Mouse (Mus musculus): ENCODE measurements around the gene Kcnh2. TPM values are rescaled to one million over a fixed set of nuclear protein-coding genes. Genes with fewer than 3 reads are reported as not detected.

Gene Kcnh2
- polyA plus RNA-seq, 1 experiment from 2014 or later, result 3.0 TPM

DNA sequence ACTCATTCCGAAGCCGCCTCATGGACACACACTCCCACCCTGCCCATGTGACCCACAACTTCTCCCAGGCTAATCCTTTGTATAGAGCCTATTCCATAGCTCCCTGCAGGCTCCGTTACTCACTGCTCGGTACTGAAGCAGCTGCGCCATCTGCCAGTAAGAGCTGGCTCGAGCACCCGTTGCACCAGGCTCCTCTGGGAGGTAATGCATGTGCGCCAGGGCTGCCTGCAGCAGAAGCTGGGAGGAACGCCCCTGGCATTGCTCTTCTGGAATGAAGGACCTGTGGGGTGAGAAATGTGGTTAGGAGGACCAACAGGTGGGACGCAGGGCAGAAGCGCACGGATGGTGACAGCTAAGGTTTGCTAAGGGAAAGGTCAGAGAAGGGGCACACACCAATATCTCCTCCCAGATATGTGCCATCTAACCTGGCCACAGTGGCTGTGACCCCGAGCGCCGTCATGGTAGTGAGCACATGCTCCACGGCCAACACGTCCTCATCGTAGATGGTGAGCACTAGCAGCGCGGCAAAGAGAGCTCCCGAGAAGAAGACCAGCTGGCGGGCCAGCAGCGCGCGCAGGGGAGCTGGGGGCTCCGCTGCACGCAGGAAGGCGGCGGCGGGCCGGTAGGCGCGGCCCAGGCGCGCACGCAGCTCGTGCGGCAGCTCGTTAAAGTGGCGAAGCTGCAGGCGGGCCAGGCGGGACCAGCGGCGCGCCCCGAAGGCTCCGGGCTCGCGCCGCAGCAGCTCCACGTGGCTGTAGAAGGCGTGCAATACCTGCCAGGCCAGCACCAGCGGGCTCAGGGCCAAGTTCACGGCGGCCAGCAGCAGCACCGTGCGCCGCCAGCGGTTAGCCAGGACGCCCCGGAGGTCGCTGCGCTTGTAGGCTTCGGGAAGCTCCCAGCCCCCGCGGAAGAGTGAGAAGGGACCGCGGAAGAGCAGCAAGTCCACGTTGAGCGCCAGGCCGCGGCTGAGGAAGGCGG lies 36.1 kb upstream of the Kcnh2 start:
- H3K27ac ChIP-seq (ENCODE audit: low read depth, low read length), result no peak overlapping the region

DNA sequence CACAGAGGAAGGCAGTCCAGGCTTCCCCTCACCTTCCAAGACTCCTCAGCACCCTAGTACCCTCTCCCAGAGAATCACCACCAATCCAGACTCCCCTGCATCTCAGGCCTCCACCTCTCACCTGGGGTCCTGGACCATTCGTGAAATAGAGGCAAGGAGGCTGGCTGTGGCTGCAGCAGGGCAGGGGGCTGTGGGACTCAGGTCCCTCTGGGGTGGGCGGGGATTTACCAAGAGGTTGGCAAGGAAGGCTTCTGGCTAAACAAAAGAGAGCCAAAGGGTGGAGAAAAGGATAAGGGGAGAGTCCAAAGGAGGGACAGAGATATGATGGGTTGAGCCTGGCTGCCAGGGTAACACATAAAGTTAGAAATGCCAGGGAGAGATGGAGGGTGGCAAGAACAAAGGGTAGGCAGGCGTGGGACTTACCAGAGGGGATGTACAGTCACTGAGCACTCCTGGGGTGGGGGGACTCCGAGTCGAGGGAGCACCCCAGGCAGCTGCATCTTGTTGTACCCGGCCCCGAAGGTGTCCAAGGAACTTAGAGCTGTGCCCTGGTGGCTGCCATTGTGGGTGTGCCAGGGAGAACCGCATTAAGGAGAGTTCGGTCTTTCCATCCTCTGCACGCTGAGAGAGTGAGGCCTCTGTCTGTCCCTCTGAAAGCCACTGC lies 34.6 kb upstream of the Kcnh2 start:
- H3K4me1 ChIP-seq (replicated peaks; ENCODE audit: control insufficient read depth, insufficient read depth, low read length), result peaks cover 16% of the 10 kb centered on the region
- no peaks in the 10 kb centered on the region for H3K9me3 ChIP-seq (ENCODE audit: control insufficient read depth)
- no peaks in the 10 kb centered on the region for H3K36me3 ChIP-seq (ENCODE audit: control insufficient read depth, insufficient read depth)
- WGBS, result 84% methylated on average over 10 of the region's 10 CpGs
- H3K27ac ChIP-seq (ENCODE audit: low read depth, low read length), result no peak overlapping the region
- no peak overlapping the region for H3K4me2 ChIP-seq (replicated peaks; ENCODE audit: low read depth)
- no peak overlapping the region for H3K4me3 ChIP-seq (ENCODE audit: low read depth, low read length)
- H3K27me3 ChIP-seq (replicated peaks; ENCODE audit: control insufficient read depth, insufficient read depth, low read length), result 0 out of 2 replicates have a peak, but pooled peaks cover 5% of the 10 kb centered on the region
- no peak for TF ChIP-seq CTCF (IDR thresholded peaks at IDR 0.05; ENCODE audit: low read depth)
- no peak overlapping the region for H3K9ac ChIP-seq (ENCODE audit: low read depth, low read length)
- ATAC-seq, result no peak

More for the DNA sequence above, 36.1 kb upstream of the Kcnh2 start:
- WGBS, result 2% methylated on average over 73 of the region's 73 CpGs
- Histone ChIP-seq H3K9ac (ENCODE audit: low read depth, low read length) (0 out of 2 replicates have a peak overlapping the region, but pooled peaks have one; percentile 31), H3K9me3 (ENCODE audit: control insufficient read depth) (no peaks in the 10 kb centered on the region), H3K4me3 (ENCODE audit: low read depth, low read length) (peak overlapping the region; percentile 32), H3K4me2 (replicated peaks; ENCODE audit: low read depth) (peak overlapping the region; percentile 78), H3K27me3 (replicated peaks; ENCODE audit: control insufficient read depth, insufficient read depth, low read length) (0 out of 2 replicates have a peak, but pooled peaks cover 5% of the 10 kb centered on the region), H3K4me1 (replicated peaks; ENCODE audit: control insufficient read depth, insufficient read depth, low read length) (peaks cover 18% of the 10 kb centered on the region), H3K36me3 (ENCODE audit: control insufficient read depth, insufficient read depth) (no peaks in the 10 kb centered on the region)
- peak; percentile 56 for TF ChIP-seq CTCF (IDR thresholded peaks at IDR 0.05; ENCODE audit: low read depth)
- ATAC-seq, result peak; percentile 14

DNA sequence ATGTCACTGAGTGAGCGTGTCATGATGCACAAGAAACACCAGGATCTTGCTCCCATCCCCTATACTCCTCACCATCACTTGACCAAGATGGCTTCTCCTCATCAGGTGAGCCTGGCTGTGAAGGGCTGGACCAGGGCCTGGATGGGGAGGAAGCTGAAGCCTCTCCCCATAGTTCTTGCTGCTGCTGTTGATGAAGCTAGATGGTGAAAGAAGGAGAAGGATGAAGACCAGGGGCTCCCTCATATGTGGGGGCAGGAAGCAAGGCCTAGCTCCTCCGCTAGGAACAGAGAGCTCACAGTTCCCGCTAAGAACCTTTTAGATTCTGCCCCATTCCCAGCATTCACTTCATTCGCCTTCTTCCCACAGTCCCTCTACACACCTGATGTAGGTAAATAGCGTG lies 34.0 kb upstream of the Kcnh2 start:
- TF ChIP-seq CTCF (IDR thresholded peaks at IDR 0.05; ENCODE audit: low read depth), result no peak
- Histone ChIP-seq H3K36me3 (ENCODE audit: control insufficient read depth, insufficient read depth) (no peaks in the 10 kb centered on the region), H3K9me3 (ENCODE audit: control insufficient read depth) (no peaks in the 10 kb centered on the region), H3K9ac (ENCODE audit: low read depth, low read length) (no peak overlapping the region), H3K4me2 (replicated peaks; ENCODE audit: low read depth) (no peak overlapping the region), H3K4me1 (replicated peaks; ENCODE audit: control insufficient read depth, insufficient read depth, low read length) (peaks cover 16% of the 10 kb centered on the region), H3K4me3 (ENCODE audit: low read depth, low read length) (no peak overlapping the region), H3K27me3 (replicated peaks; ENCODE audit: control insufficient read depth, insufficient read depth, low read length) (0 out of 2 replicates have a peak, but pooled peaks cover 5% of the 10 kb centered on the region), H3K27ac (ENCODE audit: low read depth, low read length) (no peak overlapping the region)
- ATAC-seq, result no peak
- WGBS, result 96% methylated on average over 5 of the region's 5 CpGs

DNA sequence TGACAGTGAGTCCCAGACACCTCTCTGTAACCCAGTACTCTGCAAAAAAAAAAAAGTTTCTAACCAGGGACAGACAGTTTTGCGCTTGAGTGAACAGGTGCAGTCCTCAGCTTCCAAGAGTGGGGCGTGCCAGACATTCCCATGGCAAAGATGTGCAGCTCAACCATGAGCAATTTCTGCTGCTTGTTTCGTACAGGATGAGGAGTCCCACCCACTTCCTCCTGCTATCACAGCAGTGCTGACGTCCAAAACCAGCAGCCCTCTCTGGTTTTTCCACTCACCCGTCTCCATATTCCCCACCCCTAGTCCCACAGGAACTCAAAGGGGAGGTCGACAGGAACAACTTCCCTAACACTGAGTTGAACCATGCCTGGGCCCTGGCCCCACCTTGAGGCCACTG lies 33.0 kb upstream of the Kcnh2 start:
- peaks cover 16% of the 10 kb centered on the region for H3K4me1 ChIP-seq (replicated peaks; ENCODE audit: control insufficient read depth, insufficient read depth, low read length)
- H3K27ac ChIP-seq (ENCODE audit: low read depth, low read length), result no peak overlapping the region
- H3K27me3 ChIP-seq (replicated peaks; ENCODE audit: control insufficient read depth, insufficient read depth, low read length), result 0 out of 2 replicates have a peak, but pooled peaks cover 5% of the 10 kb centered on the region
- no peaks in the 10 kb centered on the region for H3K36me3 ChIP-seq (ENCODE audit: control insufficient read depth, insufficient read depth)
- no peaks in the 10 kb centered on the region for H3K9me3 ChIP-seq (ENCODE audit: control insufficient read depth)
- no peak overlapping the region for H3K9ac ChIP-seq (ENCODE audit: low read depth, low read length)
- no peak overlapping the region for H3K4me2 ChIP-seq (replicated peaks; ENCODE audit: low read depth)
- TF ChIP-seq CTCF (IDR thresholded peaks at IDR 0.05; ENCODE audit: low read depth), result no peak
- no peak overlapping the region for H3K4me3 ChIP-seq (ENCODE audit: low read depth, low read length)
- no peak for ATAC-seq
- WGBS, result 57% methylated on average over 6 of the region's 6 CpGs

DNA sequence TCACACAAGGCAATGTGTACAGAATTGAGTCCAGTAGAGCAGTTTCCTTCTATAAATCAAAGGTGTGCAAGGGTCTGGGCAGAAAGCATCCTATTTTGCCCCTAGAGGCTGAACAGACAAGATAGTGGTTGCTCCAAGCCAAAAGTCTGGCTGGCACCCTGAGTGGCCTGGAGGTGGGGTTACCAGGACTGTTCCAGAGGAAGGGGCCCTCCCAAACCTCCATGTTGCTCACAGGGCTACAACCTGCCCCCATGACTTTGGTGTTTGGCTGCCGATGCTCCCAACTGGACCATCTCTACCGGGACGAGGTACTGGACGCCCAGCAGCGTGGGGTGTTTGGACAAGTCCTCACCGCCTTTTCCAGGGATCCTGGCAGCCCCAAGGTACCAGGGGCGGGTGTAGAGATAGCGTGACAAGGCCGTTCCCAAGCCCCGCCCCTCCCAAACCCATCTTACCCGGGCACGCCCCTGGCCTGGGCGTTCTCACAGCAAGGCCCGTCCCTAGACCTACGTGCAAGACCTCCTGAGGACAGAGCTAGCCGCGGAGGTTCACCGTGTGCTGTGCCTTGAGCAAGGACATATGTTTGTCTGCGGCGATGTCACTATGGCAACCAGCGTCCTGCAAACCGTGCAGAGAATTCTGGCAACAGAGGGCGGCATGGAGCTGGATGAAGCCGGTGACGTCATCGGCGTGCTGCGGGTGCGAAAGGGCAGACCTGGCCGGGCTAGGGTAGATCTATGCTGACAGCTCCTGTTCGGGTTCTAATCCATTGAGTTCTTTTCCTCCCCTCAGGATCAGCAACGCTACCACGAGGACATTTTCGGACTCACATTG lies 31.8 kb upstream of the Kcnh2 start:
- H3K4me3 ChIP-seq (ENCODE audit: low read depth, low read length), result peak overlapping the region; percentile 32

More for the DNA sequence above, 31.8 kb upstream of the Kcnh2 start:
- Histone ChIP-seq H3K9ac (ENCODE audit: low read depth, low read length) (peak overlapping the region; percentile 26; the same call in 1 of the 2 replicates), H3K36me3 (ENCODE audit: control insufficient read depth, insufficient read depth) (no peaks in the 10 kb centered on the region), H3K4me2 (replicated peaks; ENCODE audit: low read depth) (peak overlapping the region; percentile 61), H3K4me1 (replicated peaks; ENCODE audit: control insufficient read depth, insufficient read depth, low read length) (peaks cover 14% of the 10 kb centered on the region), H3K27ac (ENCODE audit: low read depth, low read length) (no peak overlapping the region), H3K27me3 (replicated peaks; ENCODE audit: control insufficient read depth, insufficient read depth, low read length) (0 out of 2 replicates have a peak, but pooled peaks cover 3% of the 10 kb centered on the region), H3K9me3 (ENCODE audit: control insufficient read depth) (no peaks in the 10 kb centered on the region)
- ATAC-seq, result peak; percentile 88
- peak; percentile 86 for TF ChIP-seq CTCF (IDR thresholded peaks at IDR 0.05; ENCODE audit: low read depth)
- WGBS, result 2% methylated on average over 34 of the region's 34 CpGs

Data from intestine, postnatal 0 days (tissue).